Mouse (Mus musculus): ENCODE results near the gene Yipf1. TPM values are rescaled to one million over a fixed set of nuclear protein-coding genes. Genes with fewer than 3 reads are reported as not detected.

Yipf1 gene
- total and polyA plus RNA-seq, 2 experiments from 2014 or later = 47.6 to 61.5 TPM

DNA sequence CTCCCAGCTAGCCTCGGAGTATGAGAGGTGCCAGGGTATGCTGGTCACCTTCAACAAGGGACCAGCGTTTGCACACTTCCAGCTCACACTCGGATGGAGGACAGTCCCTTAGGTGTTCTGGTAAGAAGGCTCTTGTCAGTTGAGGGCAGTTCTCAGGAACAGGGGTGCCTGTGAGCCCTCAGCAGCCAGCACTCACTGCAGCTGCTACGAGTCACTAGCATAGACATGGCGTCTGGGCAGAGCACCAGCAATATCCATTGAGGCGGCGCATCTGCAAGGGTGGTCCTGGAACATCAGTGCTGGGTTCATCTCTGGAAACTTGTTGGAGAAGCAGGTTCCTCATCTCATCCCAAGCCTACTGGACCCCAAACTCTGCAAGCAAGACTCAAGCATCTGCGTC is 27.8 kb upstream of the Yipf1 start:
- Histone ChIP-seq H3K4me1 (ENCODE audit: insufficient read depth) (no peaks in the 10 kb centered on the region), H3K4me3 (ENCODE audit: low read depth, low read length) (no peak overlapping the region), H3K27me3 (ENCODE audit: insufficient read depth, low read length) (no peaks in the 10 kb centered on the region), H3K4me2 (ENCODE audit: low read depth) (no peak overlapping the region), H3K36me3 (ENCODE audit: insufficient read depth) (no peaks in the 10 kb centered on the region), H3K27ac (ENCODE audit: low read depth, low read length) (no peak overlapping the region), H3K9me3 (ENCODE audit: low read length) (no peaks in the 10 kb centered on the region), H3K9ac (no peak overlapping the region)
- no peak for TF ChIP-seq CTCF (IDR thresholded peaks at IDR 0.05; ENCODE audit: low read depth)
- no peak for ATAC-seq
- DNase-seq = no peak
- 95% methylated on average over 8 of the region's 8 CpGs for WGBS

DNA sequence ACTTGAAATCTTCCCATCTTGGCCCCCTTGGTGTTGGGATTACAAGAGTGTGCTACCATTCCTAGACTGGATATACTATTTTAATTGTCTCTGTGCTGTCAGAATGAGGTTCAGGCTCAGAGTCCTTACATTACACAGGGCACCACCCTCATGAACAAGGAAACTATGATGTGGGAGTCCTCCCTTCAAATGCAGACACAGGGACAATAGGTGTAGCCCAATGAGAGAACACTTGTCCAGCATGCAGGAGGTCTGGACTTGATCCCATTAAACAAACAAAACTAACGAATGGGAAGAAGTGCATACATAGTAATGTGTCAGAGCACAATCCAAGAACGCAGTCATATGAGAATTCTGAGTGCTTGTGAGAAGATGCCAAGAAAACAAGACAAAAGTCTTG is 26.6 kb upstream of the Yipf1 start:
- DNase-seq (no peak), ATAC-seq (no peak)
- Histone ChIP-seq H3K9ac (no peak overlapping the region), H3K36me3 (ENCODE audit: insufficient read depth) (no peaks in the 10 kb centered on the region), H3K9me3 (ENCODE audit: low read length) (no peaks in the 10 kb centered on the region), H3K4me3 (ENCODE audit: low read depth, low read length) (no peak overlapping the region), H3K4me1 (ENCODE audit: insufficient read depth) (no peaks in the 10 kb centered on the region), H3K27me3 (ENCODE audit: insufficient read depth, low read length) (no peaks in the 10 kb centered on the region), H3K27ac (ENCODE audit: low read depth, low read length) (no peak overlapping the region), H3K4me2 (ENCODE audit: low read depth) (no peak overlapping the region)
- 64% methylated on average over 2 of the region's 2 CpGs for WGBS
- no peak for TF ChIP-seq CTCF (IDR thresholded peaks at IDR 0.05; ENCODE audit: low read depth)

DNA sequence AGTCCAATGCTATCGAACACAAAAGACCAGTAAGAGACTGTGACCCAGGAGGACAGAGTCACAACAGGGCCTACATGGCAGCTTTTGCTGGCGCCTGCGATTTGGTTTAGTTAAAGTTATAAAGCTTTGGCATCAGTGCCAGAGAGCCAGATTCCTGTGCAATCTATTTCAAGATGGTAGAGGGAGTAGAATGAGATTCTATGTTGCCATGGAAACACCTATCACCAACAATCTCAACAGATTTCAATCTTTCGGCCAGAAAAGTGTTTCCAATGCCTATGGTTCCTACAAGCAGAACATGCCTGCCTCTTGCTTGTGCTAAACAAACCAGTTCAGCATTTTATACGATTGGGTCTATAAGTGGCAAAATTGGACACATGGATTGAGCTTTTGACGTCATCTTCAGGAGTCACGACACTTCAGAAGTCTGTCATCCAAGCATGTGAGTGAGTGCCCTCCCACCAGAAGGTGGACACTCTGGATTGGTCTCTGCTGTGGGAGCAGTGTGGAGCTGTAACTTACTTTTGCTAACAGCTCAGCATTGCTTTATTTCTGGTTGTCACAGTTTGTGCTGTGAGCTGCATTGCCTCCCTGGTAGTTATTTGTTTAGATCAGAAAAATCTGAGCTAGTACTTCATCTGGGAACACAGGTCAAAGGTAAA is 22.4 kb upstream of the Yipf1 start:
- Histone ChIP-seq H3K4me2 (ENCODE audit: low read depth) (no peak overlapping the region), H3K9me3 (ENCODE audit: low read length) (no peaks in the 10 kb centered on the region), H3K27me3 (ENCODE audit: insufficient read depth, low read length) (no peaks in the 10 kb centered on the region), H3K4me1 (ENCODE audit: insufficient read depth) (no peaks in the 10 kb centered on the region), H3K36me3 (ENCODE audit: insufficient read depth) (no peaks in the 10 kb centered on the region), H3K27ac (ENCODE audit: low read depth, low read length) (peak overlapping the region; percentile 69), H3K4me3 (ENCODE audit: low read depth, low read length) (no peak overlapping the region), H3K9ac (no peak overlapping the region)
- ATAC-seq (peak; percentile 82), DNase-seq (peak; percentile 77)
- TF ChIP-seq CTCF (IDR thresholded peaks at IDR 0.05; ENCODE audit: low read depth) = no peak
- WGBS = 67% methylated on average over 7 of the region's 7 CpGs

DNA sequence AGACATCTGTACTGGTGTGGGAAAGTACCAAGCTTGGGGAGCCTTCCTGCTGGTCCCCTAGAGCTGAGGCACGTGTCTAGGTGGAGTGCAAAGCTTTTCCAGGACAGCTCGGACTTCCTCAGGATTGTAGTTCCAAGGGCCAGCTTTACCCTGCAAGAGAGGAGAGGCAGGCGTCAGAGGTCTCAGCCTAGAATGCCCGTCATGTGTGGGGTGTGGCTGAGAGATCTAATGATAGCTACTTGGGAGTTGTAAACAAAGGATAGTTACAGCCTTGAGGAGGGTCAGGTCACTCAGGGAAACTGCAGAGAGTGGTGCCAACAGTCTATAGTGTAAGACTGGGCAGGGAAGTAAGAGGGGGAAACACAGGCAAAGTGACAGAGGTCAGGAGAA is 21.9 kb upstream of the Yipf1 start:
- H3K9ac ChIP-seq = no peak overlapping the region
- 63% methylated on average over 4 of the region's 4 CpGs for WGBS

DNA sequence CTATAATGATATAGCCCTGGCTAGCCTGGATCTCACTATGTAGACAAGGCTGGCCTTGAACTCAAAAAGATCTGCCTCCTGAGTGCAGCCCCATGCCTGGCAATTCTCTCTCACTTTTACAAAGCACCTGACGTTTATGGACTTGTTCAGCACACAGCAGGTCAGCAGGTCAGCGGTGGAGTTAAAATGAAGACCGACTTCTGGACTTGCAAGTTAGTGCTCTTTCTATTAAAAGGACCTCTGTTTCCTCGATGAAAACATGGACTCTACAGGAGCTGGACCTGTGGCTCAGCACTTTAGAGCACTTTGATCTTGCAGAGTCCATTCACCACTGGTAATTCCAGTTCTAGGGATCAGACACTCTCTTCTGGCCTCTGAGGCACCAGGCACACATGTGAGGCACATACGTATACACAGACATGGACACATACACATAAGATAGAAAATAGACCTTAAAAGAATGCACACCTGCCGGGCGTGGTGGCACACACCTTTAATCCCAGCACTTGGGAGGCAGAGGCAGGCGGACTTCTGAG is 16.0 kb upstream of the Yipf1 start:
- H3K4me3 ChIP-seq (ENCODE audit: low read depth, low read length) = no peak overlapping the region
- no peaks in the 10 kb centered on the region for H3K27me3 ChIP-seq (ENCODE audit: insufficient read depth, low read length)
- TF ChIP-seq CTCF (IDR thresholded peaks at IDR 0.05; ENCODE audit: low read depth) = no peak
- H3K9ac ChIP-seq = no peak overlapping the region
- no peak overlapping the region for H3K27ac ChIP-seq (ENCODE audit: low read depth, low read length)
- no peaks in the 10 kb centered on the region for H3K4me1 ChIP-seq (ENCODE audit: insufficient read depth)
- ATAC-seq = no peak
- H3K4me2 ChIP-seq (ENCODE audit: low read depth) = no peak overlapping the region
- no peaks in the 10 kb centered on the region for H3K9me3 ChIP-seq (ENCODE audit: low read length)
- no peak for DNase-seq
- no peaks in the 10 kb centered on the region for H3K36me3 ChIP-seq (ENCODE audit: insufficient read depth)
- WGBS = 86% methylated on average over 8 of the region's 8 CpGs

More for the DNA sequence above, 21.9 kb upstream of the Yipf1 start:
- DNase-seq (no peak), ATAC-seq (no peak)
- H3K36me3 ChIP-seq (ENCODE audit: insufficient read depth) = no peaks in the 10 kb centered on the region
- no peaks in the 10 kb centered on the region for H3K9me3 ChIP-seq (ENCODE audit: low read length)
- no peak overlapping the region for H3K4me3 ChIP-seq (ENCODE audit: low read depth, low read length)
- H3K4me1 ChIP-seq (ENCODE audit: insufficient read depth) = no peaks in the 10 kb centered on the region
- peak overlapping the region; percentile 69 for H3K27ac ChIP-seq (ENCODE audit: low read depth, low read length)
- H3K4me2 ChIP-seq (ENCODE audit: low read depth) = no peak overlapping the region
- TF ChIP-seq CTCF (IDR thresholded peaks at IDR 0.05; ENCODE audit: low read depth) = no peak
- H3K27me3 ChIP-seq (ENCODE audit: insufficient read depth, low read length) = no peaks in the 10 kb centered on the region

DNA sequence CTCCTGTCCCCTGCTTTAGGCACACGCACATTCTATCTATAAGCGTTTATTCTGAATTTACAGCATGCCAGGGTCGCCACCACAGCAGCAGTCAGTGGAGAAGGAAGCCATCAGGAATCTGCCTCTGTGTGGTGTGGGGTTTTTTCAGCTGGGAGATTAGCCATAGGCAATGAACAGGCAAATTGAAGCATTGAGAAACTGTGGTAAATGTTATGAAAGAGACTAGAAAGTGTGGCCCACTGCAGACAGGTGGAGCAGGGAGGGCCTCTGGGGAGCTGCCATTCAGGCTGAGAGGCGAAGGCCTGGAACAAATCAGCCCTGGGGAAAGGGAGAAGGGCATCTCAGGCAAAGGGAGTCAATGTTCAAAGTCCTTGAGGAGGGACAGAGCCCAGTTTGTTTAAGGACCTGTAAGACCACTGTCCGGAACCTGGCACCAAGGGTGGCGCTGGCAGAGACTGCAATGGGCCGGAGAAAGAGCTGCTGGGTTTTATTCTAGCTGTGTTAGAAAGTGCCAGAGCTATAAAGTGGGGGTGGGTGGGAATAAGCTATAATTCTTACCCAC is 14.3 kb upstream of the Yipf1 start:
- H3K27ac ChIP-seq (ENCODE audit: low read depth, low read length) = no peak overlapping the region
- H3K4me3 ChIP-seq (ENCODE audit: low read depth, low read length) = no peak overlapping the region
- no peaks in the 10 kb centered on the region for H3K27me3 ChIP-seq (ENCODE audit: insufficient read depth, low read length)
- DNase-seq (no peak), ATAC-seq (no peak)
- H3K36me3 ChIP-seq (ENCODE audit: insufficient read depth) = no peaks in the 10 kb centered on the region
- no peak overlapping the region for H3K4me2 ChIP-seq (ENCODE audit: low read depth)
- no peak for TF ChIP-seq CTCF (IDR thresholded peaks at IDR 0.05; ENCODE audit: low read depth)
- no peak overlapping the region for H3K9ac ChIP-seq
- no peaks in the 10 kb centered on the region for H3K4me1 ChIP-seq (ENCODE audit: insufficient read depth)
- no peaks in the 10 kb centered on the region for H3K9me3 ChIP-seq (ENCODE audit: low read length)
- 89% methylated on average over 7 of the region's 7 CpGs for WGBS

DNA sequence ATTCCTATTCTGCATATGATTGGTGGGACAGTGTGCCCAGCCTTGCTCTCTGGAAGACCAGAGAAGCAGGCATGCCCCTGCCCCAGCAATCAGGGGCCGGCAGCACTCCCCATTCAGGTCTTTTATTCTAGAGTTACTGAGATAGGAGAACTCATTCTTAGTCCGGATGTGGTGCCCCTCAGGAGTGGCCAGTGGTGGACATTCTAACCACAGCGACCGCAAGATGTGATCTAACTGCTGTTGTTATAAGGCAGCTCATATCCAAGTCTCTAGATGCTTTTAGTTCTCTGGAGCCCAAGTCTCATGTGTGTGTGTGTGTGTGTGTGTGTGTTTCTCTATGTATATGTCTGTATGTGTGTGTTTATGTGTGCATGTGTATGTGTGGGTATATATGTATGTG is 13.8 kb upstream of the Yipf1 start:
- Histone ChIP-seq H3K4me1 (ENCODE audit: insufficient read depth) (no peaks in the 10 kb centered on the region), H3K4me3 (ENCODE audit: low read depth, low read length) (no peak overlapping the region), H3K36me3 (ENCODE audit: insufficient read depth) (no peaks in the 10 kb centered on the region), H3K9ac (no peak overlapping the region), H3K27ac (ENCODE audit: low read depth, low read length) (no peak overlapping the region), H3K9me3 (ENCODE audit: low read length) (no peaks in the 10 kb centered on the region), H3K27me3 (ENCODE audit: insufficient read depth, low read length) (no peaks in the 10 kb centered on the region), H3K4me2 (ENCODE audit: low read depth) (no peak overlapping the region)
- ATAC-seq (no peak), DNase-seq (no peak)
- TF ChIP-seq CTCF (IDR thresholded peaks at IDR 0.05; ENCODE audit: low read depth) = no peak
- 84% methylated on average over 4 of the region's 4 CpGs for WGBS
